ENCODE assay signal across 8 mouse cellular contexts in the genomic region with DNA sequence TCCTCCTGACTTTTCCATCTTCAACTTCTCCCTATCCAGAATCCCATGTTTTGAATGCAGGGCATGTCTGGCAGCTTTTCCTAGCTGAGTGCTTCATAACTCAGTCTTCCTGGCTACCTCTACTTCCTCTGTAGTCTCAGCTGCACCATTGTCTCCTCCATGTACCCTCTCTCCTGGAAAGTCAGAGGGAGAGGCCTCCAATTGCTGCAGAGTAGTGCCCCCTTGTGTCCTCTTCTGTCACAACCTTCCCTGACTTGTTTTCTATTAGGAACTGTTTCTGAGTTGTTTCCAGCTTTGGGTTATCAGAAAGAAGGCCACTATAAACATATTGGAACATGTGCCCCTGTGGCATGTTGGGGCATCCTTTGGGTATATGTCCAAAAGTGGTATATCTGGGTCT.
DNase-seq lines count a peak whose midpoint lies in the region; ATAC-seq and TF ChIP-seq lines count a peak whose summit lies in the region.
"Had no signal": no experiment of that assay in that cellular context is flagged by ENCODE, and none has a peak within 500 bp of the region (broad histone marks: within the 10 kb centered on the region; RNA-seq: fewer than 3 reads in every experiment).

No protein-coding gene starts in this region.

- no peak overlapping the region for H3K4me3 ChIP-seq in kidney, embryonic 15.5 days (replicated peaks)
- H3K4me3 ChIP-seq in cortical plate, adult 2 months (ENCODE audit: insufficient read depth, low read length) = no peak overlapping the region
- H3K4me3 ChIP-seq: midbrain, embryonic 12.5 days had no signal

- intact Hi-C loops in gastrocnemius, postnatal 36 days (cut with DNase I) = no loop called here

- no peak overlapping the region for H3K27ac ChIP-seq in kidney, embryonic 15.5 days
- no peak overlapping the region for H3K27ac ChIP-seq in cortical plate, adult 2 months (ENCODE audit: insufficient read depth, low read length)
- H3K27ac ChIP-seq: midbrain, embryonic 12.5 days had no signal

- peak; percentile 42 for DNase-seq in kidney, adult 9 months
- DNase-seq in Muller cell, postnatal 12 days (ENCODE audit: inconsistent ontology term) = peak; percentile 26
- DNase-seq in layer of hippocampus, postnatal 25 days (ENCODE audit: extremely low spot score in 1 of 2, low spot score in 1 of 2) = peak; percentile 11 to 38
- peak; percentile 69 for DNase-seq in retina, embryonic 14.5 days (ENCODE audit: low spot score)
- no peak for DNase-seq in gastrocnemius, postnatal 36 days

- H3K4me1 ChIP-seq in kidney, embryonic 15.5 days = no peaks in the 10 kb centered on the region
- H3K4me1 ChIP-seq in cortical plate, adult 2 months (ENCODE audit: control insufficient read depth, insufficient read depth, low read length) = no peaks in the 10 kb centered on the region
- H3K4me1 ChIP-seq: midbrain, embryonic 12.5 days had no signal

- no peaks in the 10 kb centered on the region for H3K9me3 ChIP-seq in kidney, embryonic 15.5 days (replicated peaks)
- H3K9me3 ChIP-seq: midbrain, embryonic 12.5 days had no signal

- no peaks in the 10 kb centered on the region for H3K27me3 ChIP-seq in kidney, embryonic 15.5 days
- H3K27me3 ChIP-seq: midbrain, embryonic 12.5 days had no signal

- TF ChIP-seq POLR2A in cortical plate, adult 2 months (IDR thresholded peaks at IDR 0.05; ENCODE audit: extremely low read depth, insufficient read depth, low read length) = no peak

- no peaks in the 10 kb centered on the region for H3K36me3 ChIP-seq in kidney, embryonic 15.5 days
- H3K36me3 ChIP-seq: midbrain, embryonic 12.5 days had no signal

- peak; percentile 30; the same call in 1 of the 2 replicates for TF ChIP-seq CTCF in cortical plate, adult 2 months (IDR thresholded peaks at IDR 0.05; ENCODE audit: extremely low read depth, insufficient read depth, low read length)

- H3K9ac ChIP-seq in kidney, embryonic 15.5 days = no peak overlapping the region
- H3K9ac ChIP-seq: midbrain, embryonic 12.5 days had no signal

- ATAC-seq in kidney, embryonic 15.5 days (replicated peaks; ENCODE audit: low FRiP score) = no peak

- H3K4me2 ChIP-seq in kidney, embryonic 15.5 days = no peak overlapping the region
- H3K4me2 ChIP-seq: midbrain, embryonic 12.5 days had no signal

Comparison
In these comparisons a context has a peak if more than half of its experiments do, and no peak if none do; other contexts are left out.
1. DNase-seq: peak in kidney, adult 9 months (single experiment), Muller cell, postnatal 12 days (single experiment), layer of hippocampus, postnatal 25 days (2 of 2) and retina, embryonic 14.5 days (single experiment); none in gastrocnemius, postnatal 36 days (0 of 2).